Mouse (Mus musculus): Measurements from ENCODE around the gene D630003M21Rik. TPM values are rescaled to one million over a fixed set of nuclear protein-coding genes. Genes with fewer than 3 reads are reported as not detected.

Gene D630003M21Rik
- polyA plus RNA-seq, 1 experiment = 2.8 TPM

DNA sequence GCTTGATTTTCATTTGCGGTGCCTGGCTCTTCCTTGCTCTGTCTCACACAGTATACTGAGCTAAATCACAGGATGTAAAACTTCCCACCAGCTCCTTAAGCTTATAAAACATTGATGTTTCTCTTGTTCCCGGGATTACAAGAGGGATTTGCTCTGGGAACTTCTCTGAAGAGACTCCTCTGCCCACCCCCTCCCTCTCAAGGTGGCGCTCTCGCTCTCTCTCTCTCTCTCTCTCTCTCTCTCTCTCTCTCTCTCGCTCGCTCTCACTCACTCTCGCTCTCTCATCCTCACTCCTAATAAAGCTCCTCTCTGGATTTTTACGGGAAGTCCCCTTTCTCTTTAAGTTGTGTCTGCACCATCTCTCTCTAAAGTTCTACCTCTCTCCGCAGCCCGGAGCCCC lies 18.1 kb downstream of the D630003M21Rik start:
- Histone ChIP-seq H3K27ac (ENCODE audit: control insufficient read depth, insufficient read depth, low read depth, low read length) (no peak overlapping the region), H3K4me3 (ENCODE audit: control insufficient read depth, low read depth, low read length) (no peak overlapping the region), H3K36me3 (ENCODE audit: control insufficient read depth, insufficient read depth, low read length) (no peaks in the 10 kb centered on the region), H3K4me1 (ENCODE audit: control insufficient read depth, insufficient read depth, low read length) (no peaks in the 10 kb centered on the region), H3K27me3 (ENCODE audit: control insufficient read depth, insufficient read depth, low read length) (no peaks in the 10 kb centered on the region)
- TF ChIP-seq POLR2A (IDR thresholded peaks at IDR 0.05; ENCODE audit: control insufficient read depth, low read depth, low read length) = no peak
- no peak for TF ChIP-seq CTCF (IDR thresholded peaks at IDR 0.05; ENCODE audit: control insufficient read depth, insufficient read depth, insufficient replicate concordance, low read depth, low read length)

DNA sequence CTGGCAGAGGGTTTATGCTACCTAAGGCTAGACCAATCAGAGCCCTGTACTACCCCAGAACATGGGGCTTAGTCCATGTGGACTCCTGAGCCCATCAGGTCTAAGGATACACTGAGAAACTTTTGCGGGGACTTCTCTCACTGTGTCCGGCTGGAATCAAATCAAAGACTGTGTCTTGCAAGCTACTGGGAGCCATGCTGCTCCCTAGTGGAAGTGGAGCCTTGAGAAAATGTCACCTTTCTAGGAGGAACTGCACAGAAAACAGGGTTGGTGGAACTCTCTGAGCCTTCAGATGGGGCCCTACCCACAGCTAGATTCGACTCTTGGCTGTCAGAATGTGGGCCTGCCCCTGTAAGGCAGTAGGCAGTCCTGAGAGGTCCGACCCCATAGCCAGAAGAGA lies 18.5 kb downstream of the D630003M21Rik start:
- Histone ChIP-seq H3K36me3 (ENCODE audit: control insufficient read depth, insufficient read depth, low read length) (no peaks in the 10 kb centered on the region), H3K4me3 (ENCODE audit: control insufficient read depth, low read depth, low read length) (no peak overlapping the region), H3K4me1 (ENCODE audit: control insufficient read depth, insufficient read depth, low read length) (no peaks in the 10 kb centered on the region), H3K27ac (ENCODE audit: control insufficient read depth, insufficient read depth, low read depth, low read length) (no peak overlapping the region), H3K27me3 (ENCODE audit: control insufficient read depth, insufficient read depth, low read length) (no peaks in the 10 kb centered on the region)
- TF ChIP-seq POLR2A (IDR thresholded peaks at IDR 0.05; ENCODE audit: control insufficient read depth, low read depth, low read length) = no peak

DNA sequence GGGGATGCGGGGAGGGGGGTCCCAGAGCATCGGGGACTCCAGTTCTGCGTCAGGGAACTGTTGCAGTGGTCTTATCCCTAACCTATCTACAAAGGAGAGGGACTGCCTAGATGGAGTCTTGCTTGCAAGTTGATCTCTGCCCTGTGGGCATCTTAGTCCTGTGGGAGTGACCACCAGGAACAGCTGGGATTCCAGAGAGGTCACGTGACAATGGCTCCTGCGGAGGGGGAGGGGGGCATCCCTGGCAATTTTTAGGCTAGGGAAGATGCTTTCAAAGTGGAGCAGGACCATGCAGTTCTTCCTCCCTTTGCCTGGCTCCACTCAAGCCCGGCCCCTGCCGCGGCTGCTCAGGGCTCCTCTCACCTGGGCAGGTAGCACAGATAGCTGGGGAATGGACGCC lies 19.2 kb downstream of the D630003M21Rik start:
- Histone ChIP-seq H3K27ac (ENCODE audit: control insufficient read depth, insufficient read depth, low read depth, low read length) (no peak overlapping the region), H3K36me3 (ENCODE audit: control insufficient read depth, insufficient read depth, low read length) (no peaks in the 10 kb centered on the region), H3K4me1 (ENCODE audit: control insufficient read depth, insufficient read depth, low read length) (no peaks in the 10 kb centered on the region), H3K27me3 (ENCODE audit: control insufficient read depth, insufficient read depth, low read length) (no peaks in the 10 kb centered on the region), H3K4me3 (ENCODE audit: control insufficient read depth, low read depth, low read length) (no peak overlapping the region)
- TF ChIP-seq POLR2A (IDR thresholded peaks at IDR 0.05; ENCODE audit: control insufficient read depth, low read depth, low read length) (no peak), CTCF (IDR thresholded peaks at IDR 0.05; ENCODE audit: control insufficient read depth, insufficient read depth, insufficient replicate concordance, low read depth, low read length) (no peak)

DNA sequence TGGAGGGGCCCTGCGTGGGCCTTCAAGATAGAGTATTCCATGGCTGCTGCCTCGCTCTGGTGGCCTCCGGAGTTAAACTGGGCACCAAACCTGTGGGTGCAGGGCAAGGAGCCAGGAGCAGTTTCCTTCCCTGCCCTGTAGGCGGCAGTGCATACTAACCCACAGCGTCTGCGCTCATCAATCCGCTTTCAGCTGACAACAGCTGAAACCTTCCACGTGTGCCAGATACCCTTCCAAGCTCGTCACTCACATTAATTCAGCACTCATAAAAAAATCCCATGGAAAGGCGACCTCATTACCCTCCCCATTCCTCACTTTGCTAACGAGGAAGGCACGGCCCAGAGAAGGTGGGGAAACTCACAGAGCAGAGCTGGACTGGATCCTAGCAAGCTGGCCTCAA lies 21.2 kb downstream of the D630003M21Rik start:
- Histone ChIP-seq H3K36me3 (ENCODE audit: control insufficient read depth, insufficient read depth, low read length) (no peaks in the 10 kb centered on the region), H3K4me1 (ENCODE audit: control insufficient read depth, insufficient read depth, low read length) (no peaks in the 10 kb centered on the region; the same call in 1 of the 2 replicates), H3K4me3 (ENCODE audit: control insufficient read depth, low read depth, low read length) (no peak overlapping the region), H3K27me3 (ENCODE audit: control insufficient read depth, insufficient read depth, low read length) (no peaks in the 10 kb centered on the region), H3K27ac (ENCODE audit: control insufficient read depth, insufficient read depth, low read depth, low read length) (no peak overlapping the region)
- no peak for TF ChIP-seq POLR2A (IDR thresholded peaks at IDR 0.05; ENCODE audit: control insufficient read depth, low read depth, low read length)
- TF ChIP-seq CTCF (IDR thresholded peaks at IDR 0.05; ENCODE audit: control insufficient read depth, insufficient read depth, insufficient replicate concordance, low read depth, low read length) = peak; percentile 81; the same call in 1 of the 2 replicates

GRCm38 (mm10) chr2:158204114-158204513 lies 24.9 kb downstream of the D630003M21Rik start:
- Histone ChIP-seq H3K4me1 (ENCODE audit: control insufficient read depth, insufficient read depth, low read length) (peaks cover 2% of the 10 kb centered on the region; the same call in 1 of the 2 replicates), H3K27ac (ENCODE audit: control insufficient read depth, insufficient read depth, low read depth, low read length) (no peak overlapping the region), H3K36me3 (ENCODE audit: control insufficient read depth, insufficient read depth, low read length) (no peaks in the 10 kb centered on the region), H3K27me3 (ENCODE audit: control insufficient read depth, insufficient read depth, low read length) (no peaks in the 10 kb centered on the region), H3K4me3 (ENCODE audit: control insufficient read depth, low read depth, low read length) (no peak overlapping the region)
- TF ChIP-seq CTCF (IDR thresholded peaks at IDR 0.05; ENCODE audit: control insufficient read depth, insufficient read depth, insufficient replicate concordance, low read depth, low read length) (peak; percentile 97), POLR2A (IDR thresholded peaks at IDR 0.05; ENCODE audit: control insufficient read depth, low read depth, low read length) (no peak)

DNA sequence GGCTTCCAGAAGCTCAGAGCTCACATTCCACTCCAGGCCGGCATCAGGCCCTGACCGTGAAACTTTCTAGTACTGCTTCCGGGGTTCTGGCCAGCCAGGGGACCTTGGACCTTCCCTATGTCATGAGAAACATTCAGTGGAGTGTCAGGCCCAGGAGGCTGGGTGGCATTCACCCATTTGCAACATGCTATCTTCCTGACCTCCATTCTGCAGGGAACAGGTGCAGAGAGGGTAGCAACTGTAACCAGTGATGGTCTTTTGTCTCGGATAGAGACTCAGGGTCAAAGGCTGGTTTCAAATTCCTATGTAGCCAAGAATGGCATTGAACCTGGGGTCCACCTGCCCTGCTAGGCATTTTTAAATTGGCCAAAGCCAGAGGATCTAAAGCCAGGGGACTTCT lies 25.3 kb downstream of the D630003M21Rik start:
- Histone ChIP-seq H3K27me3 (ENCODE audit: control insufficient read depth, insufficient read depth, low read length) (no peaks in the 10 kb centered on the region), H3K36me3 (ENCODE audit: control insufficient read depth, insufficient read depth, low read length) (no peaks in the 10 kb centered on the region), H3K4me3 (ENCODE audit: control insufficient read depth, low read depth, low read length) (no peak overlapping the region), H3K27ac (ENCODE audit: control insufficient read depth, insufficient read depth, low read depth, low read length) (no peak overlapping the region), H3K4me1 (ENCODE audit: control insufficient read depth, insufficient read depth, low read length) (peaks cover 2% of the 10 kb centered on the region; the same call in 1 of the 2 replicates)
- no peak for TF ChIP-seq CTCF (IDR thresholded peaks at IDR 0.05; ENCODE audit: control insufficient read depth, insufficient read depth, insufficient replicate concordance, low read depth, low read length)
- no peak for TF ChIP-seq POLR2A (IDR thresholded peaks at IDR 0.05; ENCODE audit: control insufficient read depth, low read depth, low read length)

GRCm38 (mm10) chr2:158199281-158199680 lies 29.7 kb downstream of the D630003M21Rik start:
- Histone ChIP-seq H3K27ac (ENCODE audit: control insufficient read depth, insufficient read depth, low read depth, low read length) (no peak overlapping the region), H3K4me1 (ENCODE audit: control insufficient read depth, insufficient read depth, low read length) (peaks cover 2% of the 10 kb centered on the region; the same call in 1 of the 2 replicates), H3K4me3 (ENCODE audit: control insufficient read depth, low read depth, low read length) (no peak overlapping the region), H3K27me3 (ENCODE audit: control insufficient read depth, insufficient read depth, low read length) (no peaks in the 10 kb centered on the region), H3K36me3 (ENCODE audit: control insufficient read depth, insufficient read depth, low read length) (no peaks in the 10 kb centered on the region)
- TF ChIP-seq CTCF (IDR thresholded peaks at IDR 0.05; ENCODE audit: control insufficient read depth, insufficient read depth, insufficient replicate concordance, low read depth, low read length) (no peak), POLR2A (IDR thresholded peaks at IDR 0.05; ENCODE audit: control insufficient read depth, low read depth, low read length) (no peak)

- H3K27ac ChIP-seq (ENCODE audit: control insufficient read depth, insufficient read depth, low read depth, low read length) = no peak overlapping the region
- no peak for TF ChIP-seq CTCF (IDR thresholded peaks at IDR 0.05; ENCODE audit: control insufficient read depth, insufficient read depth, insufficient replicate concordance, low read depth, low read length)
- no peak for TF ChIP-seq POLR2A (IDR thresholded peaks at IDR 0.05; ENCODE audit: control insufficient read depth, low read depth, low read length)
- H3K4me3 ChIP-seq (ENCODE audit: control insufficient read depth, low read depth, low read length) = no peak overlapping the region
- H3K27me3 ChIP-seq (ENCODE audit: control insufficient read depth, insufficient read depth, low read length) = no peaks in the 10 kb centered on the region
- no peaks in the 10 kb centered on the region for H3K36me3 ChIP-seq (ENCODE audit: control insufficient read depth, insufficient read depth, low read length)
- peaks cover 2% of the 10 kb centered on the region; the same call in 1 of the 2 replicates for H3K4me1 ChIP-seq (ENCODE audit: control insufficient read depth, insufficient read depth, low read length)
These were observed 30.2 kb downstream of the D630003M21Rik start for GRCm38 (mm10) chr2:158198861-158199260.
